ENCODE assay signal across 22 mouse cellular contexts in genomic region chr6:11576091-11576490, GRCm38 (mm10).
A peak's percentile ranks its signal among the peaks of the same experiment; 100 is the strongest.
DNase-seq lines count a peak whose midpoint lies in the region; ATAC-seq lines count a peak whose summit lies in the region.
"Had no signal": no experiment of that assay in that cellular context is flagged by ENCODE, and none has a peak within 500 bp of the region (broad histone marks: within the 10 kb centered on the region; RNA-seq: fewer than 3 reads in every experiment).

No protein-coding gene starts in this region.

- H3K27me3 ChIP-seq in forebrain, embryonic 14.5 days (replicated peaks; ENCODE audit: control insufficient read depth, insufficient read depth, low read length) = no peaks in the 10 kb centered on the region
- H3K27me3 ChIP-seq in forebrain, embryonic 10.5 days (ENCODE audit: poor library complexity, severe bottlenecking) = no peaks in the 10 kb centered on the region
- H3K27me3 ChIP-seq in hindbrain, embryonic 11.5 days (ENCODE audit: control insufficient read depth, insufficient read depth, low read length) = no peaks in the 10 kb centered on the region
- H3K27me3 ChIP-seq: heart, embryonic 12.5 days; neural tube, embryonic 13.5 days had no signal

- no peaks in the 10 kb centered on the region for H3K4me1 ChIP-seq in forebrain, embryonic 14.5 days (ENCODE audit: control insufficient read depth, insufficient read depth, low read length)
- H3K4me1 ChIP-seq in forebrain, embryonic 10.5 days = no peaks in the 10 kb centered on the region
- no peaks in the 10 kb centered on the region for H3K4me1 ChIP-seq in hindbrain, embryonic 11.5 days (replicated peaks; ENCODE audit: control insufficient read depth, insufficient read depth, low read length)
- H3K4me1 ChIP-seq: embryonic facial prominence, embryonic 10.5 days; heart, embryonic 12.5 days; hindbrain, embryonic 10.5 days; neural tube, embryonic 13.5 days had no signal

- DNase-seq in forebrain, embryonic 14.5 days (ENCODE audit: low spot score) = peak; percentile 9
- no peak for DNase-seq in forebrain, embryonic 10.5 days (ENCODE audit: extremely low spot score, low spot score)
- peak; percentile 43 for DNase-seq in brain, adult 2 months (ENCODE audit: low read depth, low spot score)
- peak; percentile 44 for DNase-seq in layer of hippocampus, adult 11-12 months (ENCODE audit: low spot score)
- DNase-seq in layer of hippocampus, postnatal 10 days (ENCODE audit: low spot score in 2 of 2) = peak; percentile 34 to 62
- DNase-seq in hindbrain, embryonic 11.5 days (ENCODE audit: low spot score) = no peak
- DNase-seq: adrenal gland, adult 2 months; heart, adult 18-20 months; heart, postnatal 10 days; kidney, adult 11 months; kidney, postnatal 4 days; lung, postnatal 4 days; midbrain, embryonic 14.5 days; retina, postnatal 1 day; right cerebral cortex, postnatal 4 days; thymus, postnatal 14 days had no signal

- no peak overlapping the region for H3K27ac ChIP-seq in forebrain, embryonic 14.5 days (ENCODE audit: low read depth, low read length)
- no peak overlapping the region for H3K27ac ChIP-seq in forebrain, embryonic 10.5 days
- H3K27ac ChIP-seq in hindbrain, embryonic 11.5 days (ENCODE audit: low read depth, low read length) = no peak overlapping the region
- H3K27ac ChIP-seq: embryonic facial prominence, embryonic 10.5 days; hindbrain, embryonic 10.5 days; neural tube, embryonic 13.5 days had no signal

- no peaks in the 10 kb centered on the region for H3K36me3 ChIP-seq in forebrain, embryonic 14.5 days (ENCODE audit: control insufficient read depth, insufficient read depth, low read length)
- H3K36me3 ChIP-seq in forebrain, embryonic 10.5 days (replicated peaks) = no peaks in the 10 kb centered on the region
- no peaks in the 10 kb centered on the region for H3K36me3 ChIP-seq in hindbrain, embryonic 11.5 days (ENCODE audit: control insufficient read depth, insufficient read depth, low read length)
- H3K36me3 ChIP-seq: embryonic facial prominence, embryonic 10.5 days; heart, embryonic 12.5 days; hindbrain, embryonic 10.5 days; neural tube, embryonic 13.5 days had no signal

- no peak overlapping the region for H3K4me2 ChIP-seq in forebrain, embryonic 14.5 days (ENCODE audit: low read length)
- H3K4me2 ChIP-seq in hindbrain, embryonic 11.5 days (replicated peaks; ENCODE audit: low read depth, low read length) = no peak overlapping the region
- H3K4me2 ChIP-seq: heart, embryonic 12.5 days; neural tube, embryonic 13.5 days had no signal

- no peak for ATAC-seq in forebrain, embryonic 14.5 days
- ATAC-seq in erythroblast, adult 5-6 weeks (replicated peaks; ENCODE audit: low FRiP score, poor library complexity, severe bottlenecking) = no peak
- ATAC-seq in hindbrain, embryonic 11.5 days (ENCODE audit: low FRiP score) = no peak

- H3K9ac ChIP-seq in forebrain, embryonic 14.5 days (ENCODE audit: low read length) = no peak overlapping the region
- H3K9ac ChIP-seq in hindbrain, embryonic 11.5 days (ENCODE audit: low read depth, low read length) = no peak overlapping the region
- H3K9ac ChIP-seq: heart, embryonic 12.5 days; neural tube, embryonic 13.5 days had no signal

- H3K9me3 ChIP-seq in forebrain, embryonic 14.5 days (replicated peaks; ENCODE audit: control insufficient read depth, low read length) = no peaks in the 10 kb centered on the region
- H3K9me3 ChIP-seq in forebrain, embryonic 10.5 days = no peaks in the 10 kb centered on the region
- no peaks in the 10 kb centered on the region for H3K9me3 ChIP-seq in hindbrain, embryonic 11.5 days (ENCODE audit: control insufficient read depth, low read length)
- H3K9me3 ChIP-seq: embryonic facial prominence, embryonic 10.5 days; heart, embryonic 12.5 days; hindbrain, embryonic 10.5 days; neural tube, embryonic 13.5 days had no signal

- 91% methylated on average over 5 of the region's 5 CpGs for WGBS in forebrain, embryonic 14.5 days
- WGBS in forebrain, embryonic 10.5 days = 92% methylated on average over 5 of the region's 5 CpGs
- 86% methylated on average over 5 of the region's 5 CpGs for WGBS in hindbrain, embryonic 11.5 days

- H3K4me3 ChIP-seq in forebrain, embryonic 14.5 days (ENCODE audit: low read depth, low read length) = no peak overlapping the region
- H3K4me3 ChIP-seq in forebrain, embryonic 10.5 days = no peak overlapping the region
- H3K4me3 ChIP-seq in hindbrain, embryonic 11.5 days (ENCODE audit: low read depth, low read length) = no peak overlapping the region
- H3K4me3 ChIP-seq: embryonic facial prominence, embryonic 10.5 days; heart, embryonic 12.5 days; hindbrain, embryonic 10.5 days; myocyte; neural tube, embryonic 13.5 days had no signal

Comparison
In these comparisons a context has a peak if more than half of its experiments do, and no peak if none do; other contexts are left out.
1. DNase-seq: peak in forebrain, embryonic 14.5 days (single experiment), brain, adult 2 months (single experiment), layer of hippocampus, adult 11-12 months (single experiment) and layer of hippocampus, postnatal 10 days (2 of 2); none in forebrain, embryonic 10.5 days (single experiment) and hindbrain, embryonic 11.5 days (single experiment).